Mouse (Mus musculus) layer of hippocampus, postnatal 25 days (tissue): ENCODE data around the gene Srf. TPM values are rescaled to one million over a fixed set of nuclear protein-coding genes. Genes with fewer than 3 reads are reported as not detected.

Source experiments
- DNase-seq, 2 experiments: peaks; one replicate each; pipeline ENCODE4 v3.0.0; 2022; ENCODE audit warnings: mixed read lengths in 2 of 2, low spot score in 1 of 2; ENCODE audit errors: extremely low spot score in 1 of 2
- microRNA-seq, 2 experiments: library from miRNA; unstranded; fragments of <30 nt; microRNA quantifications; one replicate each; pipeline ENCODE4 v1.2.0; 2021
- total RNA-seq, 2 experiments: library from RNA; stranded (reverse); gene quantifications; 2 replicates each; pipeline ENCODE4 v1.2.3; 2021

Srf gene
- total RNA-seq, 2 experiments from 2014 or later, result 75.9 to 80.6 TPM

DNA sequence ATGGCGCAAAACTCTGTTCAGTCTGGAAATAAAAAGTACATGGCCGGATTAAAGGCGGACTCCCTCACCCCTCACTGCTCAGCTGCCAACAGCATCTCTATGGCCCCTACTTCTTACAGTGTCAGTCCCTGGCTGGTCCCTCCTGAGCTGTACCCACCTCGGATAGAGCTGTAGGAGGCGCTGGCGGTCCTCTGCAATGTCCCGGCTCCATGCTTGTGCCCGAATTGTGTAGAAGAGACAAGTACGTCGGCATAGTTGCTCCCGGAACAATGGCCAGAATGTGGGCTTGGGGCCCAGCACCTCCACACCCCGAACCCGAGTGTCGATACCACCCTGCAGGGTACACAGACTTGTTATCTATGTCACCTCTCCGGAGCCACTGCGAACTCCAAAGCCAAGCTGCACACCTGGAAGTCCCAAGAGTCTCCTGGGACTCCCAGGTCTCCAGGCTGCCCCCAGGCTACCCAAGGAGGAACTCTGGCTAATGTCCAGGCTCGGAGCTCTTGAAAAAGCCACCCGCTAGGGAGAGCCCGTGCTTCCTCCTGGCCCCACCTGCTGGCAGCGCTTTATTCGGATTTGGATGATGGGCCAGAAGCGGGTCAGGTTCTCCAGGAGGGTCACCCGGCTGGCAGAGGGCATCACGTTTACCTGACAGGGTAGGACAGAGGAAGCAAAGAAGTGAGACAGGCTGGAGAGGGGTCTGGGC, 33.9 kb downstream of the Srf start:
- no peak for DNase-seq

DNA sequence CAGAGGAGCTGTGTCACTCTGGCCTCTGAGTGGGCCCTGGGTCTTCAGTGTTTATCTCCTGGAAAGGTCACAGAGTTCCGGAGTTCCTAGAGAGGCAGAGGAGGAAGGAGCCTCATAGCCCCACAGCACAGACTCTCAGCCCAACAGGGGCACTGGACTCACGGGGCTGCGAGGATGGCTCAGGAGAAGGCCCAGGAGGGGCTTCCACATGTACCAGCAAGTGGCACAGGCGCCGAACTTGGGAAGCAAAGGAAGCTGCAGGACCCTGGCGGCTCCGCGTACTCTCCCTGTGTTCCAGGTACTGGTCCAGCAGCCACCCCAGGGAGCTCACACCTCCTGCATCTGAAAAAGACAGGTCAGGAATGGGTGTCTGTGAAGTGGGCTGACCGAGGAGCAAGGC, 34.8 kb downstream of the Srf start:
- no peak for DNase-seq

DNA sequence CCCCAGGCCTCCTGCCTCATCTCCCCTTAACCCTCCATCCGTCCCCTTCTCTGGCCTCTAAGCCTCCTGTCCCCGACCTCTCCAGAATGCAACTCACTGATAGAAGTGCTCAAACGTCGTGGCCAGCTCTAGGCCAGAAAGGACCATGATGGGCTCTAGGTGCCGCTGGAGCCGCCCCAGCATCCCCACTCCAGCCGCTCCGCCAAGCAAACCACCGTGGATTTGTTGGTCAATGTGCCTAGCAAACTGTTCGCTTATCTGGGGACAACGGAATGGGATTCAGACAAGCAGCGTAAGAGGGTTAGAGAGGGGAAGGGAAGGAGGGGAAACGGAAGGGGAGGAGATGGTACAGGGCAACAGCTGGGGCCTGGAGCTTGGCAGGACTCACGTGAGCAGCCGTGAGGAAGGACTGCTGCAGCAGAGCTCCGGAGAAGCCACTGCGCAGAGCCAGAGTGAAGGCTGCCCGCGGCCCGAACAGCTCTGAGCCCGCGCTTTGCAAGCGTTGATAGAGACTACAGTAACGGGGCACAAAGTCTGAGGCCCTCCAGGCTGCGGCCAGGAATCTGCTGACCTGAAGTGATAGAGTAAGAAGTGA, 35.5 kb downstream of the Srf start:
- DNase-seq, result no peak

DNA sequence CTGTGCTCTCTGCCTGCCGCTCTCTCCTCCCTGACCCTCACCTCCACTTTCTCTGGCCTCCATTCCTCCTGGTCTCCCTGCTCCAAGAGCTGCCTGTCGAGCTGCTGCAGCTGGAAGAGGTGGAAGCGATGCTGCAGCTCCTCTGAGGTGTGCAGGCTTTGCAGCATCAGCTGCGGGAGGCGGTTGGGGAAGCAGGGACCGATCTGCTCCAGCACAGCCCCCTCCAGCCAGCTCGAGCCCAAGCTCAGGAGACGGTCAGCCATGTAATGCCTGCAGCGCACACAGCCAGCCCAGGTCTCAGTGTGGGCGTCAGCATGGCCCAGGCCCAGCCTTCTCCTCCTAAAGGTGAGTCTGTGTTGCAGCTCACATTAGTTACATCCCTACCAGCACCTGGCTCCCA, 36.0 kb downstream of the Srf start:
- DNase-seq, result no peak

DNA sequence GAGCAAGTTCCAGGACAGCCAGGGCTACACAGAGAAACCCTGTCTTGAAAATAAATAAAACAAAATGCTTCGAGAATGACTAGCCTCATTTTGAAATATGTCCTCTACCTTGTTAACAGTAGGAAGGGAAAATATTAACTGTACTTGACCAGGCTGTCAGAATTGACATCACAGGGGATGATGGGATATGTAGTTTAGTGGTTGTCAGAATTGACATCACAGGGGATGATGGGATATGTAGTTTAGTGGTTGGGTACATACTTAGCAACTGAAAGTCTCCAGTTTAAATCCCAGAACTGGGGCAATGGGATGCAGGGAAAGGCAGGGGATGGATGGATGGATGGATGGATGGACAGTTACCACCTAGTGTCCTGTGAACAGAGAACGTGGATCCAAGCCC, 42.6 kb downstream of the Srf start:
- no peak for DNase-seq

DNA sequence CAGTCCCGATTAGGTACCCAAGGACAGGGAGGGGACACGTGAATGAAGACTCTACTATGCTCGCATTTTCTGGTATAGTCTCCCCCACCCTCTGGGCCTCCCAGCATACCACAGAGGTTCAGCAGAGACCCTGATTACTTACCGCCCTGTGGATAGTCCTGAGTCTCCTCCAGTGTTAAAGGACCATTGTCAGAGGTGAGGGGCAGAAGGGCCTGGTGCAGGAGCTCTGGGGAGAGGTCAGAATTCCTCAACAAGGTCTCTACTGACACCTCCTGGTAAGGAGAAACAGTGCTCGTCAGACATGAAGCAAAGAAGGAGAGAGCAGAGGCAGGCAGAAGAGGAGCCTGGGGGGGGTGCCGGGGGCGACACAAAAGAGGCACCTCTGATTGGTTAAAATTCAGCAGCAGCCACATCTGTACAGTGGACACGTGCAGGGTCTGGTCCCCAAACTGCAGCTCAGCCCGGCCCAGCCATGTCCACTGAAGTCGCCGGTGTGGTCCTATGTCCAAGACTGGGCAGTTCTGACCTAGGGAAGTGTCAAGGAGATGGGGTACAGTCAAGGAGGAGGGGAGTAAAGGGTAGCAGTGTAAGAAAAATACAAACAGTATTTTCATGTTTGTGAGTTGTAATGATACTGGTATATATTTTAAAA, 44.8 kb downstream of the Srf start:
- no peak for DNase-seq

DNA sequence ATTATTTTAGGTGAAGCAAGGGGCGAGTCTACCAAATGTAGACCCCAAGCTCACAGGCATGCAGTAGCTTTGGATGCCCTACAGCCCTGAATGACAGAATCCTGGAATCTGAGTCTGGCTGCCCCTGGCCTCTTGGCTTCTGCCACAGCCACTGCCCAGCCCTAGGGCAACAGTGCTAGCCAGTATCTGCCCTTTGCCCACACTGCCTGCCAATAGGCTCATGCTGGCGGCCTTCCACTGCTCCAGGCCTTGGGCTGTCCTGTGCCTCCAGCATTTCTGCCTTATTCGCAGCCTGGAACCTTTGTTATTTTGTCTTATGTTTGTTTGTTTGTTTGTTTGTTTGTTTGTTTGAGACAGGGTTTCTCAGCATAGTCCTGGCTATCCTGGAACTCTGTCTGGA, 50.4 kb downstream of the Srf start:
- no peak for DNase-seq

DNA sequence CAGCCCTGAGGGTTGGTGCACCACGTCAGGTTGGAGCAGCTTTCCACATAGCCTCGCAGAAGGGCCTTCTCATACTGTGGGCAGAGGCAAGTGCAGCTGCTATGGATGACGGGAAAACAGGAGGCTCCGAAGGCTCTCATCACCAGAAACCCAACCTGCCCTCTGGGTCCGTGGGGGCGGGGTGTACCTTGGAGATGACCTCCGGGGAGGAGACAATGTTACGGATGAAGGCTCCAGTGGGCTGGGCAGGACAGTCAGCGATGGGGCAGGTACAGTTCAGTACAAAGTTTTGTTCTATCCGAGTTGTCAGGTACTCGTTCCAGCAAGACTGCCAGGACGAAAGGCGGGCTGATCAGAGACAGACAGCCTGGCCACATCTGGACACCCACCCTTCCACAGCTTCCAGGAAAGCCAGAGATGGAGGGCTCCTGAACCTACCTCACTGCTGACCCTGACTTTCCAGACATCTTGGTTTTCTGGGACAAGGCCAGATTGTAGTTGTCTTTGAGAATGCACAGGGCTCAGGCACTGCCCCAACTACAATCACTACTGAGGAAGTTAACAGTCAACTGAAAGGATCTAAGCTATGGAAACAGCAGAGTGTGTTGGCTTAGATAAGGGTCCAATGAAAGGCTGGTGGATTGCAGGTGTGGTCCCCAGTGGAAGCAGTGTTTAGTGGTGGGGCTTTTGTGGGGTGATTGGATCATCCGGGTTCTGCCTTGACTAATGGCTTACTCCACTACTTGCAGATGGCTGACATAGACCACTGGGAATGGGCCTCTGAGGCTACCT, 51.9 kb downstream of the Srf start:
- DNase-seq, result no peak

DNA sequence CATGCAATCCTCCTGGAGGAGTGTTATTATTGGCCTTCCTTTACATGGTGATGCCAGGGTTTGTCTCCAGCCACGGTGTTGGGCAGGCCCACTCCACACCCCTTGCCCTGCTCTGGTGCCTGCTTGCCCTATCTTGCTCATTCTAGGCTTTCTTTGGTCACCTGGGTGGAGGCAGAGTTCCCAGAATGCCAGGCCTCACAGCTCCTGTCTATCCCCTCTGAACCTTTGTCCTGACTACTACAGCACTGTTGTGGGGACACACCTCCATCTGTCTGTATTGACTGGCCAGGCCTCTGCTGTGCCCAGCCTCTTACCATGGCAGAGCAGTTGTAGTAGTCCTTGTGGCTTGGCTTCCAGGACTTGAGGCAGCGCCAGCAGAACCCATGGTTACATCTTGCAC, 53.2 kb downstream of the Srf start:
- no peak for DNase-seq

Small RNAs within 50 kb of the gene (microRNA-seq; reads per million reads assigned to microRNA genes)
- gene Mir6976, result 3.8 to 4.2 reads per million in 2 experiments

Other genes with a start within 250 kb of the Srf start
- gene Abcc10, start 227.8 kb downstream of the Srf start, total RNA-seq, result 10 to 100 TPM in 1 of 2 experiments, 1 to 10 TPM in 1; 8.8 to 11.7 TPM
- gene Zfp318, start 172.4 kb downstream of the Srf start, total RNA-seq, result 10 to 100 TPM; 51.3 to 69.7 TPM
- gene Crip3, start 127.2 kb downstream of the Srf start, total RNA-seq, result 1 to 10 TPM; 2.5 to 2.9 TPM
- under 1 TPM in 1 of 2 experiments, not detected in 1; 0.32 TPM for gene Slc22a7, start 117.7 kb downstream of the Srf start, total RNA-seq
- 100 to 1,000 TPM; 112 to 124 TPM for gene Ttbk1, start 68.5 kb downstream of the Srf start, total RNA-seq
- gene Dnph1, start 59.5 kb downstream of the Srf start, total RNA-seq, result 1 to 10 TPM; 5.1 to 6.7 TPM
- gene Cul9, start 9.8 kb downstream of the Srf start, total RNA-seq, result 10 to 100 TPM; 51.1 to 57.4 TPM
- gene Ptk7, start 73.3 kb upstream of the Srf start, total RNA-seq, result 1 to 10 TPM; 8.9 to 9.4 TPM
- 10 to 100 TPM; 16.8 to 17.0 TPM for gene Klc4, start 89.8 kb upstream of the Srf start, total RNA-seq
- gene Mrpl2, start 90.1 kb upstream of the Srf start, total RNA-seq, result 10 to 100 TPM; 51.5 to 57.4 TPM
- 10 to 100 TPM; 19.7 to 20.9 TPM for gene Cul7, start 94.2 kb upstream of the Srf start, total RNA-seq
- gene Rrp36, start 118.2 kb upstream of the Srf start, total RNA-seq, result 10 to 100 TPM; 16.3 to 18.1 TPM
- gene Mea1, start 122.6 kb upstream of the Srf start, total RNA-seq, result 100 to 1,000 TPM in 1 of 2 experiments, 10 to 100 TPM in 1; 94.9 to 109 TPM
- 100 to 1,000 TPM; 180 to 197 TPM for gene Klhdc3, start 124.7 kb upstream of the Srf start, total RNA-seq
- 10 to 100 TPM; 88.1 to 91.8 TPM for gene Ppp2r5d, start 148.9 kb upstream of the Srf start, total RNA-seq
- gene Pex6, start 155.3 kb upstream of the Srf start, total RNA-seq, result 10 to 100 TPM; 52.7 to 53.5 TPM
- gene Gnmt, start 173.0 kb upstream of the Srf start, total RNA-seq, result under 1 TPM in 1 of 2 experiments, not detected in 1; 0.68 TPM
- gene Cnpy3, start 196.0 kb upstream of the Srf start, total RNA-seq, result 10 to 100 TPM; 62.3 to 68.2 TPM
- gene Ptcra, start 207.5 kb upstream of the Srf start, total RNA-seq, result not detected
- 10 to 100 TPM in 1 of 2 experiments, 1 to 10 TPM in 1; 7.5 to 10.5 TPM for gene 2310039H08Rik, start 216.5 kb upstream of the Srf start, total RNA-seq
- gene Rpl7l1, start 226.5 kb upstream of the Srf start, total RNA-seq, result 10 to 100 TPM; 51.4 to 53.8 TPM